Mouse (Mus musculus): ENCODE measurements around the gene Atp2c1.

The Atp2c1 gene

DNA sequence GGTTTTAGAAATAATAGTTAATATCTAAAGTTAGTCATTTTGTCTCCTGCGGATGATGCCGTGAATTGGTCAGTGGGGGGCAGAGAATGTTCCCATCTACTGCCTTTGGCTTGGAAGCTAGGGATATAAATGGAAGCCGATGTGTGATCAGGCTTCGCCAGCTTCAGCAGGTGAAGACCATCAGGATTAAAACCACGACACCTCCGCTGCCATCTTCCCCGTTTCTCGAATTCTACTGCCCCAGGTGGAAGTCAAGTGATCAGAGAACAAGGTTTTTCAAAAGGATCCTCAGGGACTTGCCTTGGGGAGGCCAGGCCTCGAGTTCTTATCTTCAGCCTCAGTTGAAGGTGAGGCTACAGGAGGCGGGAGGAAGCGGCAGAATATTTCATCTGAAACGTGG, at the start of gene Atp2c1:
Gene Atp2c1, minus strand, starts transcription at position 101 of the 400 bp plus-strand sequence.
- DNase-seq = no peak

DNA sequence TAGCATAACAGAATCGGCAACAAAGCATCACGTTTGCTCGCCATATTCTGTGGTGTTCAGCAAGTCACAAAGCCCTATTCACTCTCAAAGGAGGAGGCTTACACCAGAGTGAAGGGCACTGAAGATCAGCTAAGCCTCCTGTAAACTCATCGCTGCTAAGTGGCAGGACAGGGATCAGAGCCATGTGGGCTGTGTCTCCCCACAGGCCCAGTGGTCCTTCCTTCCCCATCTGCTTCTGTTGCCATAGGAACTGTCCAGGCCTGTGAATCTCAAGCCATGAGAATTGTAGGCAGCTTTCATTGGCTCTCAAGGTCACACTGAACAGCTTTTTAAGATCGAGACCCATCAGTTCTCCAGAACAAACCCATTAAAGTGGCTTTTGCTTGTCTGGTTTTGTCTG, 30.3 kb upstream of the Atp2c1 start:
- no peak for DNase-seq

DNA sequence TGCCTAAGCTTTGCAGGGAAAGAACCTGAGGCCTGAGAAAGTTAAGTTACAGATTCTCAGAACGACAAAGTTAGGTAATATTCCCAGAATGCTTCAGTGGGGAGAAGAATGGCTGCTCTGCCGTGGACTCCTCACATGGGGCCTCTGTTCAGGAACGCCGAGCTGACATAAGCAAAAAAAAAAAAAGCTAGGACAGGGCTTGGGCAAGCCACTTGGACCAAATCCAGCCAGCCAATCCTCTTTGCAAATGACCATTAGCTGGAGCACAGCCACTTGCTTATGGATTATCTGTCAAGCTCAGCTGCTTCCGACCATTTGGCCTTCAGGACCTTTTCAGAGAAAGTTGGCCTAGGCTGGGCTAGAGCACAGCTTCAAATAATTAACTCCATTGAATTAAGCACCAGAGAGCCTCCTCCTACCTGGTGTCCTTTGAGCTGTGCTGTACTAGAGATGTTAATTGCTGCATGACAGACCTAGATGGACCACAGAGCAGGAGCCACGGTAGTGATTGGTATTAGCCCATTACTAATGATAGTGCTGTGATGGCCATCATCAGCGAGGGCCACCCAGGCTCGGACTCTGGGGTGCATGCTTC, 29.1 kb upstream of the Atp2c1 start:
- DNase-seq = no peak

DNA sequence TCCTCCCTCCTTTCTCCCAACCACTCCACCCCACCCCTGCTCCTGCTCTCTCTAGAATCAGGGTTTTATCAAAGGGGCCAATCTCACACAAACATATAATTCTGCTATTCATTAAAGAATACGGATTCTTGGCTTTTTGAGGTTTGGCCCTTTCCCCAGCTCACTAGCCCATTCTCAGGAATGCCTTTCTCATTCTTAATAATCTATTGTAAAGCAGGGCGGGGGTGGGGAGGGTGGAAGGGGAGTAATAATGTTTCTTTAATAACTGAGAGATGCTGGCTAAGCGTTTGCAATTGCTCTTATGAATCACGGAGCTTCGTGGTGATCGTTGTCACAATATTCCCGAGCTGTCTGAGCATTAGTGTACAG, 27.3 kb upstream of the Atp2c1 start:
- no peak for DNase-seq

DNA sequence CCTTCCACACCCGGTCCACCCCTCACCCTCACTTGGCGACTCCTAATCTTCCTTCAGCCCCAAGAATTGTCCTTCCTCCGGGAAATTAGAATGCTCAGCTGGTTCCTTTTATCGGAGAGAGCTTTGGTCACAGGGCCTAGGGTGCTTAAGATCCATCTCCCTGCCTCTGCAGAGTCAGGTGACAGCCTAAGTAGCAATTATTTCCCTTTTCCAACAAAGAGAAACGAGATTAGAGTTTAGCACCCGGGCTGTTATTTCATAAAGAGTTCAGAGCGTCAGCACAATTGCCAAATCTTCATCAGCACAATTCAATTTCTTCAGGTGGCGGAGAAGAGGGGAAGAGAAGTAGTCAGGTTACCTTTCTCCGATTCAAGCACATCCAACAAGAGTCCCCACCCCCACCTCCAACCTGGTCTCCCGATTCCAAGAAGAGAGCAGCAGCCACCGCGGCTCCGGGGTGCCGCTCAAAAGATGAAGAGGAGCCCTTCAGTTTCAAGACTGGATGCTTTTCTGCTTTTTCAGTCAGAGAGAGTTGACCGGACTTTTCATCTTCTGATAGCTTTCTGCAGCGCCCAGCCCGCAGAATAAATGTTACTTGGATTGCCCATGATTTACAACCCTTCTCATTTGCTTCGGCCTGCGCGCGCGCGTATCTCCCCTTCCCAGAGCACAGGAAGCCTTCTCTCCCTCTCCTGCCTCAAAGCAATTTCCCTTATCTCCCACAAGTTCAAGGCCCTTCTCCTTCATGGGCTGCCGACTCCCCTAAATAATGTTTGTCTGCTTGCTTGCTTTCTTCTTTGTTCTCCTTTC, 26.7 kb upstream of the Atp2c1 start:
- no peak for DNase-seq

- no peak for DNase-seq
Observed at GRCm38 (mm10) chr9:105551407-105551806, 24.3 kb upstream of the Atp2c1 start.

DNA sequence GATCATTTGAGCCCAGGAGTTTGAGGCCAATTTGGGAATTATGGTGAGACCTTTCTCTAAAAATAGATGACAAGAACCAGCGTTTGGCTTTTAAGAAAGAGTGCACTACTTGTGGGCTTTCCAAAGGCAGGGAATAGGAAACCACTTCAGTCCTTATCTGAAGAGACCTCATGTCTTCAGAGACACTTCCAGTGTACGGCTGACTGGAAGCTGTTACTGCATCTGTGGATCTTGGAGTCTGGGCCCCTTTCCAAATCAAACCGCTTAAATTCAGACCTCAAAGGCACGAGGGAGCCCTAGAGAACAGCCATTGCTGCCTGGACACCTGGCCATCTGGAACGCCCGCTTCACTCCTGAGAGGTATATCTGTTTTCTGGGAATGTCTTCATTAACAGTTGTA, 22.0 kb upstream of the Atp2c1 start:
- no peak for DNase-seq

- no peak for DNase-seq
Observed at GRCm38 (mm10) chr9:105544013-105544750, 17.1 kb upstream of the Atp2c1 start.

- DNase-seq = no peak
Observed at GRCm38 (mm10) chr9:105537473-105537872, 10.4 kb upstream of the Atp2c1 start.

GRCm38 (mm10) chr9:105536877-105537276, 9.8 kb upstream of the Atp2c1 start:
- no peak for DNase-seq

- DNase-seq = no peak
Observed at GRCm38 (mm10) chr9:105525355-105525754, 1.8 kb downstream of the Atp2c1 start.

GRCm38 (mm10) chr9:105523038-105523437, 4.1 kb downstream of the Atp2c1 start:
- DNase-seq = peak; percentile 74

- DNase-seq = no peak
Observed at GRCm38 (mm10) chr9:105522063-105522462, 5.1 kb downstream of the Atp2c1 start.

- no peak for DNase-seq
Observed at GRCm38 (mm10) chr9:105520776-105521552, 6.2 kb downstream of the Atp2c1 start.

DNA sequence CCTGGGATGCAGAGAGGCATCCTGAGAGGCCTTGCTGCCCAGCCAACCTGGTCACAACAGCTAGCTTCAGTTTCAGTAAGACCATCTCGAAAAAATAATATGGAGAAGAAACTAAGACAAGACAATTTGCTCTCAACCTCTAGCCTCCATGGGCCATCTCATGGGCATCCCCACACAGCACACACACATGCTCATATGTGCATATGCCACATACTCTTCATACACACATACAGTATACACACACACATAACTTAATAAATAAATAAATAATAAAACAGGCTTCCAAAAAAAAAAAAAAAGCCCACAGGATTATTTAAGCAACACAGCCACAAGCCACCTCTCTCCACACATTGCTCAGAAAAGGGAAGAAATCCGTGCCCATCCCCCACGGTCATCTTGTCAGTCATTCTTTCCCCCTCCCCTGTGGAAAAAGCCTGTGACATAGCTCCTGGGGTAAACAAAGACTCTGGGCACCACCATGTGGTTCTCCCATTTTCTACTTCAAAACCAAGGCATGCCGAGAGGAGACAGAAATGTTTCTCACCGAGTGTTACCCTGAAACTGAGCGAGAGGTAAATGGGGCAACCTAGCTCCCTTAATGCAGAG, 7.7 kb downstream of the Atp2c1 start:
- DNase-seq = no peak

- DNase-seq = no peak
Observed at GRCm38 (mm10) chr9:105503690-105504089, 23.4 kb downstream of the Atp2c1 start.

DNA sequence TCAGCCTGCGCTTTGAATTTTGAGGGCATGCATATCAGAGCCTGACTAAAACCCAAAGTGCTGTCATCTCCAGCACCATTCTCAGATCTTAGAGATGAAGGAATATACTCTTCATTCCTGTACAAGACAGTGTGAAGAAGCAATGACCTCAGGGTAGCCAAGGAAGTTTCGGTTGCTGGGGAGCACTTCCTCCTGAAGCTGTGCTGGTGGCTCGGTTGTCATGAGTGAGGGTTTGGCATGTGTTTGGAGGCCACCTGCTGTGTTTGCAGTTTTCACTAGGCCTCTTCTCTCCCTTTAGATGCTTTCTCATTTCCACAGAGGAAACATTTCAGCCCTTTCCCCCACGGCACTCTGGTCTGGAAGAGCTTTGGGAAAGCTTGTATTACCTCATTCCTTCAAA, 24.7 kb downstream of the Atp2c1 start:
- DNase-seq = no peak

DNA sequence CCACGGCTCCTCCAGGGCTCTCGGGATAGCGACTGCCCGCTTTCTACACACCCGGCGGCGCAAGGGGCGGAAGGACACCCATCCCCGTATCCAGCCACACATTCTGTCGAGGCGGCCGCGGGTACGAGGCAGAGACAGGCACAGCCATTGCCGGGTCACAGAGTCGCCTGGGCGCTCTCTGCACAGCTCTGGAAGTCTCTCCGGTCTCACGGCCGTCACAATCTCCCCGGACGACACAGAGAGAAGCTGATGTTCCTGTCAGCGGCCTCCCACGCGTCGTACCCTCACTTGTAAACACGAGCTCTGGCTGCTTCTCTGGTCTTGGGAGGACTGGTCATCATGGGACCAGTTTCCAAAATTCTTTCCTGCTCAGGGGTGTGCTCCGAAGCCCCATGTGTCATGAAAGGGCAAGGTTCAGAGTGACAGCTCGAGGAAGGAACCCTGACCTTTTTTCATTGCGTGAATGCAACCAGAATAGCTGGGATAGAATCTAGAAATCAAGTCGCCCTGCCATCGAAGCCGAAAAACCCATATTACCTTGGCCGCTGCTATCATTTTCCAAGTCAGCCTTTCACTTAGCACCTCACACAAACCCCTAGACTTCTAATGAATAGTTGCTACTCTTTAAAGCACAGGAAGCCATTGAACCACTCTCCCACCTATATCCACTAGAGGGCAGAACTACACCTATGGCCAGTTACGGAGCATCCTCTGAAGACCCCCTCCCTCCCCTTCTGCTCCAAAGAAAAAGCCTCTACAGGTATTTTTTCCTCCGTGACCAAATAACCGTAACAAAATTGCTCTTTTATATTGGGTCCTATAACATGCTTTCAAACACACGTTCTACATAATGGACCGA, 31.6 kb downstream of the Atp2c1 start:
- DNase-seq = peak; percentile 69

DNA sequence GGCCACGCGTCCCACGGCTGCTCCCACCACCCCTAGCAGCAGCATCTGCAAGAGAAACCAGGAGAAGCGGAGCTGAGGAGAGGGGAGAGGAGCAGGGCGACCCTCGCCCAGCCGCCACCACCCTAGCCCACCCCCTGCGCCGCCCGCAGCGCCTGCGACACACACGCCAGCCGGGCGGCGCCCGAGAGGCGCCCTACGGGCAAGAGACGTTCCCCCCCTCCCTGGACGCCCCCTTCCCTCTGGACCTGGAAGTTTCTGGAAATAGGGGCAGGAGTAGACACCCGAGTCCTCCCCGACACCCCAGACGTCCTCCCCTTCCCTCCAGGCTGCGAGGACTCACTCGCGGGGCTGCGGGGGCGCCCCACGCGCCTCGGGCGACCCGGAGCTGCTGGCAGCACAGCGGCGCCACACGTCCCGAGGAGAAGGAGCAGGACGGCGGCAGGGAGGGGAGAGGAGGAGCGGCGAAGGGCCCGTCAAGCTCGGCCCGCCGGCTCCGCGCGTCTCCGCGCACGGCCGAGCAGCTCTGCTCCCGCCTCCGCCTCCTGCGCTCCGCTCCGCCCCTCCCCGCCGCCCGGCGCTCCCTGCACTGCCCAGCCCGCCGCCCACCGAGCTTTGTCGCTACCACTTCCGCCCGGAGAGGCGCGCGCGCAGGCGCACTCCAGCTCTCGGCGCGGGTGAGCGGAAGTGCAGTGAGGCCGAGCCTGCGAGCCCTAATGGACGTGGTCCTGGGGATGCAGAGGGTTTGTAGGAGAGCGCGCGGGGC, 32.4 kb downstream of the Atp2c1 start:
- DNase-seq = peak; percentile 97

DNA sequence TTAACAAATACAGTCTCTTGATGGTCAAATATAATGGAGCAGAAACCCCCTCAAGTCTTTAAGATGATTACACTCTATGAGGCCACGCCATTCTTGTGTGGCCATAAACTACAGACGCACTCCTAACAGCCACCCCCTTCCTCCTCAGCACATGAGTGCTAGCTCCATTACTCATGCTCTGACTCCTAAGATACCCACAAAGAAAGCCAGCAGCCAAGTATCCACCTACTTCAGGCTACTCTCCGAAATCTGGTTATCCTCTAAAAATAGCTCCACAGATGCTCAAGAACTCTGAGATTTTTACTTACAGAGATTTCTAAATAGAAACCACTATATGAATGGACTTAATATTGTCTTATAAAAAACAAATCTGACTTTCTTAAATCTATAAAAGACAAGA, 34.4 kb downstream of the Atp2c1 start:
- no peak for DNase-seq

DNA sequence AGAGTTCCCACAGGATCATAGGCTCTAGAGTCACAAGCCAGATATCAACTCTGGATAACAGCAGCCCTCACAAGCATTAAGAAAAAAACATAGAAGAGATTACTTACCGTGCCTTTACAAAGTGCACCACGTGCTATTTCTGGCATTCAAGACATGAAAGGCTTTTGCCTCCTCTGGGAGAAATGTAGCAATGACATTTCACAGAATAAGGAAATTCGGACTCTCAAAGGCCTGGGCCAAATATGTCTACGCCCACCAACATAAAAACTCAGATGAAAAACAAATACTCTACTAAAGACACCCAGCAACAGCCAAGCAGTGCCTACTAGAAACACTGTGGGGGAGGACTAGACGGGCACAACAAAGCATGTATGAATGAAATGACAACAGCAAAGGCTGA, 38.8 kb downstream of the Atp2c1 start:
- DNase-seq = no peak
